Mouse (Mus musculus) gastrocnemius, adult 2 months (tissue): ENCODE results near the gene Klhl9. TPM values are rescaled to one million over a fixed set of nuclear protein-coding genes. Genes with fewer than 3 reads are reported as not detected.

Source experiments
- DNase-seq: peaks from one replicate; pipeline ENCODE4 v3.0.0; 2022
- H3K27ac ChIP-seq: fragments of 200-600 bp; 2 replicates; pipeline ENCODE4 v1.8.1; 2022; ENCODE audit warnings: mild to moderate bottlenecking
- H3K4me3 ChIP-seq: fragments of 200-600 bp; 2 replicates; pipeline ENCODE4 v1.8.1; 2022; ENCODE audit warnings: mild to moderate bottlenecking, moderate library complexity
- CTCF ChIP-seq: fragments of 200-600 bp; IDR thresholded peaks from 2 replicates; pipeline ENCODE4 v1.8.1; 2022; ENCODE audit warnings: antibody characterized with exemption, mild to moderate bottlenecking, moderate library complexity
- intact Hi-C: fragments of 180-260 bp; cut with DNase I; formaldehyde crosslinking; loops from one replicate; pipeline ENCODE4 v1.15.1; 2025
- total RNA-seq, 2 experiments: library from RNA; stranded (reverse); gene quantifications; 2 replicates each; pipeline ENCODE4 v1.2.3; 2021

Klhl9 gene
- total RNA-seq, 2 experiments from 2014 or later: 51.6 to 58.9 TPM

GRCm38 (mm10) chr4:88744207-88744606 lies 21.9 kb upstream of the Klhl9 start:
- peak; percentile 26; the same call in 1 of the 2 replicates for TF ChIP-seq CTCF
- intact Hi-C loops: no loop called here
- no peak overlapping the region for H3K4me3 ChIP-seq

DNA sequence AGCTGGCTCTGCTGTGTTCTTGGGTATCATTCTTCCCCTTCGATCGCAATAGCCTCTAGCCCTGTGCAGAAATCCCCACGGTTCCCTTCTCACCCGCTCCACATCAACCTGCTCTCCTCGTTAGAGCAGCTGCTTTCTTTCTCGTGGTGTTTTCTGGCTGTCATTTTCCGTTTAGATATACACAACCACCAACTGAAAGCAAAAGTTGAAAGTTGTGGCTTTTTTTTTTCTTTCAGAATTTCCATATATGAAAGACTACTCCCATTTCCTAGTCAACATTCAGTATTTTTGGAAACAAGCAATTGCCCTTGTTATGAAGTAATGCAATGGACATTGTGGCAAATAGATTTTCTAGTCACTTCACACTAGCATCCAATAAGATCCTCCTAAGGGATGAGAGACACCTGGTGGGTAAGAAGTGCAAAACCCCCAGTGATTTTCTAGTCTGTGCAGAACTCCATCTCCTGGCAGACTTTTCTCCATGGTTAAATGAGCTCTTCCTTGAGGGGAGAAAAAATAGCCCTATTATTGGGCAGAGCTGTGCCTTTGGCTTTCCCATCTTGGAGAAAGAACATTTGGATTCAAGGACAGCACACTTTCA lies 20.6 kb upstream of the Klhl9 start:
- no peak for DNase-seq
- intact Hi-C loops: no loop called here
- no peak overlapping the region for H3K27ac ChIP-seq
- H3K4me3 ChIP-seq: no peak overlapping the region
- TF ChIP-seq CTCF: peak; percentile 20; the same call in 1 of the 2 replicates

More at GRCm38 (mm10) chr4:88744207-88744606, 21.9 kb upstream of the Klhl9 start:
- DNase-seq: no peak
- no peak overlapping the region for H3K27ac ChIP-seq

- DNase-seq: no peak
- Histone ChIP-seq H3K4me3 (no peak overlapping the region), H3K27ac (no peak overlapping the region)
- TF ChIP-seq CTCF: no peak
- intact Hi-C loops: loop anchor here (2.0 kb wide), 1 partner anchor 15 kb away; no protein-coding TSS in a partner anchor
These were observed 19.2 kb upstream of the Klhl9 start for GRCm38 (mm10) chr4:88741426-88741825.

- intact Hi-C loops: no loop called here
- DNase-seq: no peak
- Histone ChIP-seq H3K4me3 (no peak overlapping the region), H3K27ac (no peak overlapping the region)
- no peak for TF ChIP-seq CTCF
These were observed 16.8 kb upstream of the Klhl9 start for GRCm38 (mm10) chr4:88739036-88739435.

DNA sequence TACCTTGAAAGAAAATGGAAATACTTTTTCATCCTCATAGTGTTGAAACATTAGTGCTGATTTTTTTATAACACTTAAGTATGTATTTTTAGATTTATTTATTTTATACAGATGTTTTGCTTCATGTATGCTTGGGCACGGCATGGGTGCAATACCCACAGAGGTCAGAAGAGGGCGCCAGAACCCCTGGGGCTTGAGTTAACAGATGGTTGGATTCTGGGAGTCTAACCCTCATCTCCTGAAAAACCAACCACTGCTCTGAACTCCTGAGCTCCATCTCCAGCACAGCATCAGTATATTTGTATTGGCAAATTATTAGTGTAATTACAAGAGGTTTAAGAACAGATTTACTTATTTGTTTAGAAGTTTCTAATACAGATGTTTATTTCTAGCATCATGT lies 16.2 kb upstream of the Klhl9 start:
- TF ChIP-seq CTCF: no peak; the same call in 1 of the 2 replicates
- intact Hi-C loops: no loop called here
- peak; percentile 75 for DNase-seq

DNA sequence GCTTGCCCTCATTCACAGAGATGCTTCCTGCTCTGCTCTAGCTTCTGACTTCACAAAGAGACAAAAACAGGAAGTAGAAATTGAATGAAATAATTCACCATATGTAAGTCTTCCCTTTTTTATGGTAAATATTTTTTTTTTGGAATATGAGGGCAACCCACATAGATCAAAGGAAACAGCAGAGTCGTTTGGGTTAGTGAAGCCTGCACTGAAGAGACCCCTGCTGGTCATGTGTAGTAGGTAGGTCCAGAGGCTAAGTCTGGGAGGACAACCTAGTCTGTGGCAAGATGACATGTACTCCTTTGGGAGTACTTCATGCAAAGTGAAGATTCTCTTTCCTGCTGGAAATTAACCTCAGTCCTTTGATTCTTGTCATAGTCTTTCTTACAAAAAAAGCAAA lies 5.1 kb upstream of the Klhl9 start:
- intact Hi-C loops: loop anchor here (1.0 kb wide), 1 partner anchor 31 kb away; no protein-coding TSS in a partner anchor
- TF ChIP-seq CTCF: peak; percentile 75
- Histone ChIP-seq H3K4me3 (no peak overlapping the region), H3K27ac (no peak overlapping the region)
- DNase-seq: peak; percentile 36

More for the DNA sequence above, 16.2 kb upstream of the Klhl9 start:
- H3K27ac ChIP-seq: no peak overlapping the region
- no peak overlapping the region for H3K4me3 ChIP-seq

GRCm38 (mm10) chr4:88726727-88727126 lies 4.5 kb upstream of the Klhl9 start:
- H3K27ac ChIP-seq: no peak overlapping the region
- intact Hi-C loops: loop anchor here (1.0 kb wide), 1 partner anchor 30 kb away; no protein-coding TSS in a partner anchor
- DNase-seq: no peak
- TF ChIP-seq CTCF: no peak
- no peak overlapping the region for H3K4me3 ChIP-seq

GRCm38 (mm10) chr4:88723497-88724090 lies 1.3 kb upstream of the Klhl9 start:
- DNase-seq: no peak
- Histone ChIP-seq H3K27ac (no peak overlapping the region), H3K4me3 (no peak overlapping the region)
- intact Hi-C loops: no loop called here
- TF ChIP-seq CTCF: no peak

- H3K4me3 ChIP-seq: peak overlapping the region; percentile 76
- no peak for DNase-seq
- peak overlapping the region; percentile 100 for H3K27ac ChIP-seq
- no peak for TF ChIP-seq CTCF
- intact Hi-C loops: no loop called here
These were observed 3.5 kb downstream of the Klhl9 start for GRCm38 (mm10) chr4:88718715-88719114.

DNA sequence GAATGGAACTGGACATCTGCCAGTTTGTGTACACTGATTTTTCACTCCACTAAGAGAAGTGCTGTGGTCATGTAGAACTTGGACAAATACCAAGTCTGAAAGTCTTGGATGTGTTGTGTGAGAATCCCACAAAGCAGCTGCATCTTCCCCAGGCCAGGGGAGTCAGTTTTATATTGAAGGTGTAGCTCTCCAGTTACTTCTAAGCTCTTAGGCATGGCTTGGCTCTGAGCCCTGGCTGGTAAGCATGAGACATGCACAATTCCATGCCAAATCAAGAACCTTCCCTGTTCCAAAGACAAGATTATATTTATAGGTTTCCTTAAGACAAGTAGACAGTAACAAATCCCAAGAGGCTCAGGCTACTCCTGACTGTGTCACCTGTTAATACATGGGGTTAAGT lies 7.2 kb downstream of the Klhl9 start:
- peak overlapping the region; percentile 31; the same call in 1 of the 2 replicates for H3K27ac ChIP-seq
- TF ChIP-seq CTCF: no peak
- H3K4me3 ChIP-seq: no peak overlapping the region
- peak; percentile 85 for DNase-seq
- intact Hi-C loops: no loop called here

GRCm38 (mm10) chr4:88714281-88714680 lies 8.0 kb downstream of the Klhl9 start:
- no peak for TF ChIP-seq CTCF
- no peak for DNase-seq
- peak overlapping the region; percentile 31; the same call in 1 of the 2 replicates for H3K27ac ChIP-seq
- intact Hi-C loops: no loop called here
- H3K4me3 ChIP-seq: no peak overlapping the region

DNA sequence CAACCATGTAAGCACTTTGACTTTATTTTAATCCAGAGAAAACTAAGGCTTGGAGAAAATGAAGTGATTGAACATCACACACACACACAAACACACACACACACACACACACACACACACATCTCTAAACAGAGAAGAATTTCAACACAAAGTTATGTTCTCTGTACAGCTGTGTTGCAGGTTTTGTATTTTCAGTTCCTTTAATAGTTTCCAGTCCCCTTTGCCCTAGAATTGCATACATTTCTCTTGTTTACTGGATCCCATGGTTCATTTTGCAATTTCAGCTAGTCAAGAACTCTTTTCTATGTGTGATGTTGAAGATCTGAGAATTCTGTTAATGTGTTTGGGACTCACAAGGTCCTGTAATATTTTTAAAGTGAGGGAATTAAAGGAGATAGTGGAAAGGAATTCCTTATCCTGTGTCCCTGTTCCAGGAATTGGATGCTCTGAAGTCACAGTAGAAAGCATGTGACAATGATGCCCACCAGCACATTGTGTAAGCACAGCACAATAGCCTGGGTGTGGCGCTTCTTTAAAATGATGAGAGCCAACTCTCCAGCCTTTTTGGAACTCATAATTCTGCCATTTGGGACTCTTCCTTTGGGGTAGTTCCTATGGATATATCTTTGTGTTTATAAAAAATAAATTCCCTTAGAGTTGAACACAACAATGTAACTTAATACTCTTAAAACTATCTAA lies 15.0 kb downstream of the Klhl9 start:
- TF ChIP-seq CTCF: no peak
- DNase-seq: no peak
- H3K4me3 ChIP-seq: no peak overlapping the region
- intact Hi-C loops: no loop called here
- H3K27ac ChIP-seq: no peak overlapping the region

DNA sequence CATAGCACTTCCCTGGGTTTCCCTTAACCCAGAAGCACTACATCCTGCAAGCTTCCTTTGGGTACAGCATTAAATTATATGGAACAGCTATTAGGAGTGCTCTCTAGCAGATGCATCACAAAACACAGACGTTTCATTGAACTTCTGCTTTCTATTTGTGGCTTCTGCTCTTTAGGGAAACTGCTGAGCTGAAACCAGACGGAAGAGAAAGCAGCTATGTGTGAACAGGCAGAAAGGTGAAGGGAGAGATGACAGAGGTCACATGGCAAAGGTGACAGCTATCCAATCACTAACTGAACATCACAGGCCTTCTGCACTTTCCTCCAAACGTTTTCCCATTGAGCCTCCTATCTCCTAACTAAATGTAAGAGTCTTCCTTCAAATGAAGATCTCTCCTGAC lies 16.3 kb downstream of the Klhl9 start:
- DNase-seq: no peak
- intact Hi-C loops: no loop called here
- TF ChIP-seq CTCF: no peak
- Histone ChIP-seq H3K27ac (no peak overlapping the region), H3K4me3 (no peak overlapping the region)
